Comparison of ENCODE assay signal across 24 mouse cellular contexts in genomic region chr2:82701851-82702250, GRCm38 (mm10).
DNase-seq lines count a peak whose midpoint lies in the region; ATAC-seq and TF ChIP-seq lines count a peak whose summit lies in the region.
"Had no signal": no experiment of that assay in that cellular context is flagged by ENCODE, and none has a peak within 500 bp of the region (broad histone marks: within the 10 kb centered on the region; RNA-seq: fewer than 3 reads in every experiment).

No protein-coding gene starts in this region.

- no peak overlapping the region for H3K4me2 ChIP-seq in forebrain, postnatal 0 days (ENCODE audit: low read depth)
- H3K4me2 ChIP-seq in forebrain, embryonic 14.5 days (ENCODE audit: low read length) = no peak overlapping the region
- no peak overlapping the region for H3K4me2 ChIP-seq in midbrain, postnatal 0 days (ENCODE audit: low read depth, low read length, poor library complexity, severe bottlenecking)
- H3K4me2 ChIP-seq: embryonic facial prominence, embryonic 13.5 days; embryonic facial prominence, embryonic 15.5 days; forebrain, embryonic 12.5 days; forebrain, embryonic 15.5 days had no signal

- no peak overlapping the region for H3K27ac ChIP-seq in forebrain, postnatal 0 days (ENCODE audit: low read depth, low read length)
- H3K27ac ChIP-seq in forebrain, embryonic 14.5 days (ENCODE audit: low read depth, low read length) = no peak overlapping the region
- no peak overlapping the region for H3K27ac ChIP-seq in midbrain, postnatal 0 days (ENCODE audit: low read depth, low read length)
- H3K27ac ChIP-seq in midbrain, embryonic 10.5 days (replicated peaks) = no peak overlapping the region
- H3K27ac ChIP-seq: embryonic facial prominence, embryonic 13.5 days; embryonic facial prominence, embryonic 15.5 days; forebrain, embryonic 10.5 days; forebrain, embryonic 12.5 days; forebrain, embryonic 15.5 days had no signal

- H3K9me3 ChIP-seq in forebrain, postnatal 0 days (ENCODE audit: low read length) = no peaks in the 10 kb centered on the region
- no peaks in the 10 kb centered on the region for H3K9me3 ChIP-seq in forebrain, embryonic 14.5 days (replicated peaks; ENCODE audit: control insufficient read depth, low read length)
- no peaks in the 10 kb centered on the region for H3K9me3 ChIP-seq in midbrain, postnatal 0 days (ENCODE audit: low read length)
- no peaks in the 10 kb centered on the region for H3K9me3 ChIP-seq in midbrain, embryonic 10.5 days (replicated peaks)
- H3K9me3 ChIP-seq: embryonic facial prominence, embryonic 13.5 days; embryonic facial prominence, embryonic 15.5 days; forebrain, embryonic 10.5 days; forebrain, embryonic 12.5 days; forebrain, embryonic 15.5 days had no signal

- H3K27me3 ChIP-seq in forebrain, postnatal 0 days (ENCODE audit: insufficient read depth, low read length) = no peaks in the 10 kb centered on the region
- no peaks in the 10 kb centered on the region for H3K27me3 ChIP-seq in forebrain, embryonic 14.5 days (replicated peaks; ENCODE audit: control insufficient read depth, insufficient read depth, low read length)
- H3K27me3 ChIP-seq in midbrain, postnatal 0 days (ENCODE audit: insufficient read depth, low read length) = no peaks in the 10 kb centered on the region
- no peaks in the 10 kb centered on the region for H3K27me3 ChIP-seq in midbrain, embryonic 10.5 days (ENCODE audit: low read depth, poor library complexity, severe bottlenecking)
- H3K27me3 ChIP-seq: CH12.LX; embryonic facial prominence, embryonic 13.5 days; embryonic facial prominence, embryonic 15.5 days; forebrain, embryonic 12.5 days; forebrain, embryonic 15.5 days; Patski had no signal

- H3K4me1 ChIP-seq in forebrain, postnatal 0 days (ENCODE audit: insufficient read depth) = no peaks in the 10 kb centered on the region
- H3K4me1 ChIP-seq in forebrain, embryonic 14.5 days (ENCODE audit: control insufficient read depth, insufficient read depth, low read length) = no peaks in the 10 kb centered on the region
- no peaks in the 10 kb centered on the region for H3K4me1 ChIP-seq in midbrain, postnatal 0 days (ENCODE audit: insufficient read depth, low read length)
- H3K4me1 ChIP-seq in midbrain, embryonic 10.5 days = no peaks in the 10 kb centered on the region
- H3K4me1 ChIP-seq: embryonic facial prominence, embryonic 13.5 days; embryonic facial prominence, embryonic 15.5 days; forebrain, embryonic 12.5 days had no signal

- H3K9ac ChIP-seq in forebrain, postnatal 0 days = no peak overlapping the region
- H3K9ac ChIP-seq in forebrain, embryonic 14.5 days (ENCODE audit: low read length) = no peak overlapping the region
- H3K9ac ChIP-seq in midbrain, postnatal 0 days (replicated peaks; ENCODE audit: low read length, poor library complexity, severe bottlenecking) = no peak overlapping the region
- H3K9ac ChIP-seq: embryonic facial prominence, embryonic 13.5 days; embryonic facial prominence, embryonic 15.5 days; forebrain, embryonic 12.5 days; forebrain, embryonic 15.5 days had no signal

- ATAC-seq in forebrain, postnatal 0 days = no peak
- ATAC-seq in forebrain, embryonic 14.5 days = no peak
- no peak for ATAC-seq in midbrain, postnatal 0 days (ENCODE audit: low FRiP score)
- ATAC-seq: activated CD4-positive, CD25-positive, alpha-beta regulatory T cell, adult 4 months; CD4-positive, CD25-positive, alpha-beta regulatory T cell, adult 4 months; forebrain, embryonic 15.5 days; Patski had no signal

- 69% methylated on average over 2 of the region's 2 CpGs for WGBS in forebrain, postnatal 0 days
- WGBS in forebrain, embryonic 14.5 days = 81% methylated on average over 2 of the region's 2 CpGs
- 74% methylated on average over 2 of the region's 2 CpGs for WGBS in midbrain, postnatal 0 days
- WGBS in midbrain, embryonic 10.5 days = 87% methylated on average over 2 of the region's 2 CpGs

- peak; percentile 40 to 53 for DNase-seq in cerebellum, postnatal 10 days
- DNase-seq in cerebellum, adult 11-12 months = no peak
- DNase-seq in forebrain, postnatal 0 days = peak; percentile 23
- DNase-seq in forebrain, embryonic 14.5 days (ENCODE audit: low spot score) = no peak
- DNase-seq in midbrain, postnatal 0 days (ENCODE audit: low spot score) = peak; percentile 22
- no peak for DNase-seq in midbrain, embryonic 10.5 days (ENCODE audit: low spot score)
- DNase-seq: adrenal gland, adult 8-10 months; adrenal gland, postnatal 14 days; adrenal gland, postnatal 36 days; B cell, adult 2 months; cerebellum, adult 11 months; cerebellum, adult 9-11 months; embryo, embryonic 11 days had no signal

- no peaks in the 10 kb centered on the region for H3K36me3 ChIP-seq in forebrain, postnatal 0 days (ENCODE audit: insufficient read depth)
- no peaks in the 10 kb centered on the region for H3K36me3 ChIP-seq in forebrain, embryonic 14.5 days (ENCODE audit: control insufficient read depth, insufficient read depth, low read length)
- no peaks in the 10 kb centered on the region for H3K36me3 ChIP-seq in midbrain, postnatal 0 days (ENCODE audit: insufficient read depth, low read length)
- H3K36me3 ChIP-seq in midbrain, embryonic 10.5 days = no peaks in the 10 kb centered on the region
- H3K36me3 ChIP-seq: embryonic facial prominence, embryonic 13.5 days; embryonic facial prominence, embryonic 15.5 days; forebrain, embryonic 10.5 days; forebrain, embryonic 12.5 days; forebrain, embryonic 15.5 days; G1E had no signal

- no peak overlapping the region for H3K4me3 ChIP-seq in forebrain, postnatal 0 days (ENCODE audit: low read depth, low read length)
- H3K4me3 ChIP-seq in forebrain, embryonic 14.5 days (ENCODE audit: low read depth, low read length) = no peak overlapping the region
- H3K4me3 ChIP-seq in midbrain, postnatal 0 days (ENCODE audit: low read depth, low read length) = no peak overlapping the region
- no peak overlapping the region for H3K4me3 ChIP-seq in midbrain, embryonic 10.5 days
- H3K4me3 ChIP-seq: embryonic facial prominence, embryonic 13.5 days; embryonic facial prominence, embryonic 15.5 days; erythroblast, embryonic 14.5 days; forebrain, embryonic 10.5 days; forebrain, embryonic 12.5 days; forebrain, embryonic 15.5 days had no signal

- TF ChIP-seq CTCF in forebrain, postnatal 0 days (IDR thresholded peaks at IDR 0.05; ENCODE audit: low read depth) = no peak
- no peak for TF ChIP-seq CTCF in midbrain, postnatal 0 days (IDR thresholded peaks at IDR 0.05)

Comparison
In these comparisons a context has a peak if more than half of its experiments do, and no peak if none do; other contexts are left out.
1. DNase-seq: peak in cerebellum, postnatal 10 days (2 of 2), forebrain, postnatal 0 days (single experiment) and midbrain, postnatal 0 days (single experiment); none in cerebellum, adult 11-12 months (single experiment), forebrain, embryonic 14.5 days (single experiment) and midbrain, embryonic 10.5 days (single experiment).